Mouse (Mus musculus): ENCODE measurements at regions not wholly inside any gene's neighbourhood (a gene's known extent, or its start where the extent isn't known, plus 50 kb on each side); places are given as distances from the start of the nearest gene placed in this dataset.

DNA sequence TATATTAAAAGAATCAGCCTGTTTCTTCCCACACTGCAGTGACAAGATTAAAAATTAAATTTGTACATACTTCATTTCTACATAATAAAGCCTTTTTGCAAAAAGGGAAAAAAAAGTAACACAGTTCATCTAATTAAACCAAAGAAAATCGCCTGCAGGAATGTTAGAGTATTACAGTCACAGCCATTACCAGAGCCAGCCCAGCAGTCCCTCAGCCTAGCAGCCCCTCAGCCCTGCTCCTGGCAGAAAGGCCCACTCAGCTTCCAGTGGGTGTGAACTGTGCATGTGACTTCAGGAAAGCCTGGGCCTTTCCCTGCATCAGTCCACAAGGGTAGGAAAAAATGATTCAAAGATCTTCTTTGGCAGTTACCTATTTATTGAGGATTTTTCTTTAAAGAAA is 256.8 kb upstream of the 3110018I06Rik start:
- DNase-seq (ENCODE audit: low spot score in 2 of 2): no peak

DNA sequence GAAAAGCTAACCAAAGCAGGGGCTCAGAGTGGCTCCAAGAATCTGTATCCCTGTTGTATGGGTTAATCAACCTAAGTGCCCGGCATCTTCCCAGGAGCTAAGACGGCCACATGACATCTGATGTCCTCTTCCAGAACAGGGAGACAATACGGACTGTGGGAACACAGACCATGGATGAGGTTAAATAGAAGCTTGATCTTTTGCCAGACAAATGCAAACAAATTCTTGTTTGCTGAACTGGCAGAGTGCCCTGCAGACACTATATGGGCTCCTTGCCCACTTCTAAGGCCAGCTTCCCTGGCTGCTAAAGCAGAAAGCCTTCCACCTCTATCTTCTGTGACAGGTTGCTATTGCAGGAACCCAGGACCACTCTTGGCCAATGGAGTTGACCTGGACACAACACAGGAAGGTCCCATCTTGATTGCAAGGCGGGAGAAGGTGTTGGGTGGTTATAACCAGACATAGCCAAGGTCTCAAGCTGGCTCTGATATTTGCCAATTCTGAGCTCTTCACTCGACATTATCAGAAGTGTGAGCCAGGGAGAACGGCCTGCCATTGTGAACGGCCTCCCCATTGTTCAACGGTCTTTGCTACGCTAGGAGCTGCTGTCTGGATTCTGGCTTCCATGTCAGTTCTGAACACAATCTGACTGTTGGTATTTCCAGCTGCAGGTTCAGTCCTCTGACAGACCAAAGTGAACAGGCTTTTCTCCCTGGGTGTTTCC is 237.5 kb upstream of the 3110018I06Rik start:
- DNase-seq (ENCODE audit: low spot score in 2 of 2): peak; percentile 14 to 38

DNA sequence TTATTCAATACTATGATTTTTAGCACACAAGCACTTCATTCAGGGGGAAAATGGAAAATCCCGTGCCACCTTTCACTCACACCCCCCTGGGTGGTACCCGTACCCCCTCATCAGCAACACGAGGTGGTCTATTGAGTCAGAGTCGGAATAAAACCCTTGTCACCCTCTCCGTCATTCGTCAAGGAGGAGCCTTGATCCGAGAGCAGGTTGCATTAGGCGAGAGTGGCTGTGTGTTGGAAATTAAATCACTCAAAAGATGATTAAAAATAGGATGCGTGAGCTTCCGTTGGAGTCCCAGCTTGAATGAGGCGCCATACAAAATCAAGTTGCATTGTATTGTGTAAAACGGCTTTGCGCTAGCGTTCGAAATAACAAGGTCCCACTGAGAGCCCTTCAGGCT is 236.5 kb upstream of the 3110018I06Rik start:
- no peak for DNase-seq (ENCODE audit: low spot score in 2 of 2)

DNA sequence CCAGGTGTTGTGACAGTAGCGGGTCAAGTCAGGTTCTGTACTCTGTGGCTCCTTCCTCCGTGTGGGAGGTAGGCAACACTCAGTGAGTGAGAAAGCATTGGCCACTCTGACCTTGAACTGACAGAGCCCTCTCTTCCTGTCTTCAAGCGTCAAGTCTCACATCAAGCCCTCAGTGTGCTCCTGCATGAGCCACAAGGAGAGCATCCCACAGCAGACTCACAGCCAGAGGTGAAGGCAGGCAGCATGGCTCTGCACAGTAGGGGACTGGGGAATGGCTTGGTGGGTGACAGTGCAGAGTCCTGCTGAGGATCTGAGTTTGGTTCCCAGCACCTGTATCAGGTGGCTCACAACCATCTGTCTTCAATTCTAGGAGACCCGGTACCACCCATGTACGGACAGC is 226.4 kb upstream of the 3110018I06Rik start:
- DNase-seq (ENCODE audit: low spot score in 2 of 2): no peak

DNA sequence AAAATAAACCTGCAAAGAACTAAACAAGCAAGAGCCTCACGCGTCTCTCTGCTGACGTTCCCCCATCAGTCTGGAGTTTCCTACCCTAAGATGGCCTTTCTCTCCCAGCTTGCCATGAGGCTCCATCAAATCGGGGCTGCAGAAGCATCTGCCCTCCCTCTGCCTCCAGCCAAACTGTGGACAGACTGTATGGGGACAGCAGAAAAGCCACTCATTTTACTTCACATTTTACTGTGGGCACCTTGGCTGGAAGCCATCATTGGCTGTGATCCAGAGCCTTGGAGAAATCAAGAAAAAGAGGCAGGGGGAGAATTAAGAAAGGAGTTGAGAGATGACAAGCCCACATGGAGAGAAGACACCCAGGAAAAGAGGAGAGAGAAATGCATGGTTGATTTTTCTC is 225.9 kb upstream of the 3110018I06Rik start:
- no peak for DNase-seq (ENCODE audit: low spot score in 2 of 2)

DNA sequence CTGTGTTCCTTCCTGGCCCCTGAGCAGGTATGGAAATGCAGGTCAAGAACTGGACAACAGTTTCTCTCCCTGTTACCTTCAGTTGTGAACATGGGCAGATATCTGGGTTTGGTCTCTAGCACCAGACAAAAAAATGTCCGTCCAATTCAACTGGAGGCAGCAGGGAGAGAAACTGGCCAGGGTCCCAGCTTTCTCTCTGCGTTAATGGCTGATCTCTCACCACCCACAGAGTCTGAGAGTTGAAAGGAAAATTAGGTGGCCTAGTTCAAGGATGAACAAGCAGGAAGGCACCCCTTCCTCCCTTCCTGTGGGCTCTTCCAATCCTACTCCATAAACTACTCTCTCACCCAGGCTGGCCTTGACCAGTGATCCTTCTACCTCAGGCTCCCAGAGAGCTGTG is 221.7 kb upstream of the 3110018I06Rik start:
- no peak for DNase-seq (ENCODE audit: low spot score in 2 of 2)

DNA sequence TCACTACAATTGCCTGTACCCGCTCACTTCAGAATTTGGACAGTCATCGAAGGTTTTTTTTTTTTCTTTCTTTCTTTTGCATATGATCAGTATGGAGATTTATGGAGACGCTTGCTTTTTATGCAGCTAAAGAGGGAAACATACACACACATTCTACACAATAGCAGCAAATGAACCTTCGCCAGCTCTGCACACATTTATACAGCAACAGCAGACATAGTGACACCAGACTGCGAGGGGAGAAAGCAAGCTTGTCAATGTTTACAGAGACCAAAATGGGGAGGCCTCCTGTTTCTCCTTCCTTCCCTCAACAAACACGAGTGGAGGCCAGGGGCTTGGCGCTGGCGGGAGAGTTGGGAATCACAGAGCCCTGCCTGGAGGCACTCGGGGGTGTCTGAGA is 202.8 kb upstream of the 3110018I06Rik start:
- DNase-seq (ENCODE audit: low spot score in 2 of 2): no peak

DNA sequence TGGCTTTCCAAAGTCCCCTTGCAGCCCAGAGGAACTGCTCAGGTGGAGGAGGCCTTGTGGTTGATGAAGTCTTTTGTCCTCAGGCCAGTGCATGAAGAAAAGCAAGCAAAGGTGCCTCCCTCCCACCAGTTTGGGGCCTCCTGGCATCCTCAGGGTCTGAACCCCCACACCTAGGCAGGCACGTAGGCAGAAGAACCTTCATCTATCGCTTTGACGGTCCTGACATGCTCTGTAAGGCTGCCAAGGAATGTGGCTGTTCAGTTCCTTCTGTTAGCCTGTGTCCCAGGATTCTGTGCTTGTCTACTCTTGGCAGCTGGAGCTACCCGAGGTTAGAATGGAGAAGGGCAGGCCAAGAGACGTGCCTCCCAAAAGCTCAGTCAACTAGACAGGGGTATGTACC is 197.1 kb upstream of the 3110018I06Rik start:
- no peak for DNase-seq (ENCODE audit: low spot score in 2 of 2)

DNA sequence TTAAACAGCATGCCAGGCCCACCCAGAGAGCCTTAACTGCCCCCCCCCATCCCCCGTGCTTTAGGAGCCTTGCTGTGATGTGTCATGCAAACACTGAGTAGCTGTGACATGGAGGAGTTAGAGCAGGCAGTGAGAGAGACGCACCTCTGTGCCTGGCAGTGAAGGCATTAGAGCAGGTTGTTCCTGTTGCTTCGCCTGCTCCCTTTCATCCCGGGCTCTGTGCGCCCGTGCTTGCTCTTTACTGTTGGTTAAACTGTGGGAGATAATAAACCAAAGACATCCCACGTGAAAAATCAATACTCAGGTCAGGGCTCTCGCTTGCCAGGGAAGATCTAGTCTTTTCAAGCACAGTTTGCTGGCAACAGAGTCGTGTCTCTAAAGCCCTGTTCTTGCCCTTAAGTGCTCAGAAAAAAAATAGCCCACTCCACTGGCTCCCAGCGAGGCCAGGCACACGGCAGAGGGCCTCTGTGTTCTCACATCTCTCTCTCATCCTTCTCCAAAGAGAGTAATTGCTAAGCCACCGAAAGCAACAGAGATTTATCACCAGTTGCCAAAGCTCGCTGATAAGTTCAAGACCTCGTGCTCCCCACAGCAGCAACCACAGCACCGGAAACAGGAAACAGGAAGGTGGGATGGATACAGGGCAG is 181.2 kb upstream of the 3110018I06Rik start:
- DNase-seq (ENCODE audit: low spot score in 2 of 2): no peak

DNA sequence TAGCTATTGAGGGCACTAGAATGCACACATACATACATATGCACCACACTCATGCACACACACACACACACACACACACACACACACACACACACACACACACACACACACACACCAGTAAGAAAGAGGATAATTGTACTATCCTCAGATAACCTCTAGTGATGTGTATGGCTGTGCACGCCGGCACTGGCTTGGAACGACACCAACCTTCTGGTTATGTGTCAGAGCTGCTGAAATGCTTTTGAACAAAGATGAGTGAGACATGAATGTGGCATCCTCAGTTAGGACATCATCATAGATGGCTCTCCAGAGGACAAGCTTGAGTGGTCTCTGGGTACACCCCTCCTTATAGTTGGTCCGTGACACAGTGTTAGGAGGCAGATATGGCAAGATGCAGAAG is 173.0 kb upstream of the 3110018I06Rik start:
- no peak for DNase-seq (ENCODE audit: low spot score in 2 of 2)

DNA sequence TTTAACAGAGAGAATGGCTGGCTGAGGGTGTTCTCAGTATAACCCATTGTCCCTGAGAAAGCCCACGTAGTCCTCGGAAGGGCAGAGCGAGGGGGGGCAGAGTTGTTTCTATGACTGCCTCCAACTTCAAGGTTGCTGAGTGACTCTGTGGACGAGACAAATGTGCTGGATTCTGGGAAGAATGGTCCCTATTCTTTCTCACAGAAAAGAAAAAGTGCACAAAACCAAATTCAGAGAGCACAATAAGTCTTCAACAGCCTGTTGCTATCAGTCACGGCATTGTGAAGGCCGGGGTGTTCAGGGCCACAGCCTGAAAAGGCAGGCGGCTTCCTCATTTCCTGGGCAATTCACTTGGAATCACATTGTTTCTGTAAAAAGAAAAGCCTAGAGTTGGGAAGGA is 165.6 kb upstream of the 3110018I06Rik start:
- no peak for DNase-seq (ENCODE audit: low spot score in 2 of 2)

DNA sequence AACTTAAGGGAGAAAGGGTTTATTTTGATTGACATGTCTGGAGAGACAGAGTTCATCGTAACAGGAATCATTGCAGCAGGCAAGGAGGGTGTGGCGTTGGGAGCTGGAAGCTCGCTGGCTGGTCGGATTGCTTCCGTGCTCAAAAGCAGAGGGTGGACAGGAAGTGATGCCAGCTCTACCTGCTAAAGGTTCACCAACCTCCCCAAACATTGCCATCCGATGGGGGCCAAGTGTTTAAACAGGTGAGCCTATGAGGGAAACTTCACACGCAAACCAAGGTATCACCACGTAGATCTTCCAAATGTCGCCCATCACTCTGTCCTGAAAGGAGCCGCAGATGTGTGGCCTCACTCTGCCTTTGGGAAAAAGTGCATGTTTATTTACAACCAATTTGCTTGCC is 162.3 kb upstream of the 3110018I06Rik start:
- no peak for DNase-seq (ENCODE audit: low spot score in 2 of 2)

DNA sequence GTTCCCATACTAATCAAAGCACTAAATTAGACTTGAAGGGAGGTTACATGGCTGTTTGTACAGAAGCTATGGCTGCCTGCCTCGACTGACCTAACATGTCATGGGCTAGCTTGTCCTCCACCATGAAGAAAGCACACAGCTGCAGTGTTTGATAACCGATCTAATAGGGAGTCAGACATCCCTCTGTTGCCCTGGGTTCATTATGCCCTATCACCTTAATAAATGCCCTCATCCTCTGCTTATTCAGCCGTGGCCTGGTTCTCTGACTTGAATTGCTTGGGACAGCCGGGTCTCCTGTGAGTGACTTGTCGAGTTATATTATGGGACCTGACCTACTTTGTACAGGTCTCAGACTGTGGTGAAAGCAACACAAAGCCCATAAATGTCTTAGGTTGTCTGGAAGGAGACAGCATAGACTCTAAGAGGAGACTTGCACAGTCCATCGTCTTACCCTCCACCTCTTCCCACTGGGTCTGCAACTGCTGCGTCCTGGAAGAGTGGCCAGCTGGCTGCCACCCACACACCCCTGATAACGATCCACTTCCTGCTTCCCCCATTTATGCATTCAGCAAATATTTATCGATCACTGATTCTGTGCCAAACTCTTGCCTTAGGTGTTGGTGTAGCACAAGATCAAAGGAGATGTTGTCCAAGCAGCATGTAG is 161.2 kb upstream of the 3110018I06Rik start:
- no peak for DNase-seq (ENCODE audit: low spot score in 2 of 2)

DNA sequence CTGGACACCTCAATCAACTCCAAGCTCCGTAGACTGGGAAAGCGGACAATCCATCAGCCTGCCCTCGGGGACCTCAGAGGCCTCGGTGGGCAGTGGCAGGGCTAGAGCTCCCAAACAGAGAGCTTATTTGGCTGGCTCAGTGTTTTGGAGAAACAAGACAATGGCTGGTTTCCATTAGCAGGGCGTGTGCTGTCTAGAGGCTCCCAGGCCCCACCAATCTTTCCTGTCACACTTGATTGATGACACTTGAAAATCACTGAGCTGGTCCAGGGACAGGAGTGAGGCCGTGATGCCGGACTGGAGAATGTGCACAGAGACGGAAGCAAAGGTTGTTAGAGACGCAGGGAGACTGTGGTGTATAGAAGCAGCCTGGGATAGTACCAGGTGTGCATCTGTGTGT is 159.4 kb upstream of the 3110018I06Rik start:
- DNase-seq (ENCODE audit: low spot score in 2 of 2): no peak

DNA sequence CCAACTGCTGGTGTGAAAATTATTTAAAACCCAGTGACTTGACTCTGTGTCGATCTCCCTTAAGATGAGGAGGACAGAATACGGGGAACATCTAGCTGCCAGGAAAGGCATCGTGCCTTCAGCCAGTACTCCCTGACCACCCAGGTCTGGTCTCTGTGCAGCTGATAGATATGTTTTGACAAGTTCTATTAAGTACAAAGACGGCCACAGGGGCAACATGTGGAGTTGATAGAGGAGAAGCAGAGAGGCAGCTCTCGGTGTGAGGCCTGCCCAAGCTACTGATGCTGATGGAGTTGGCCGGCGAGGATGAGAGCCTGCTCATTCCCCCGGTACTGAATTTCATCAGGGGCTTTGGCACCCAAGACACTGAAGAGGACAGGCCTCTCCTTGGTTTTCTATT is 154.1 kb upstream of the 3110018I06Rik start:
- no peak for DNase-seq (ENCODE audit: low spot score in 2 of 2)

DNA sequence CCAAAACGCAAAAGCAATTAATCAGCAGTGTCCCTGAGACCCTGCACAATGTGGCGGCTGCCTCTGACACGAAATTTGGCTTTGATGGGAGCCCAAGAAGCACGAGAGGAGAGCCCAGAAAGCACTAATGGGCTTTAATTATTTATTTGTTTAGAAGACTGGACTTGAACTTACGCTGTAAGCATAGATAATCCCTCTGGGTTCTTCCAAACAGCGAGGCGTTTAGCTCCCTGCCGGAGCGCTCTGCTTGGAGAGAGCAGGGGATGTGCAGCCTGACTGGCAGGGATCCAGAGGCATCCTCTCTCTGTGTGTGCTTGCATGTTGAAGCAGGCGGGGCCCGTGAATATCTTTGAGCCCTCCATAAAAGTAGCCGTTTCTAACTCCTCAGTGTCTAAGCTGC is 153.3 kb upstream of the 3110018I06Rik start:
- DNase-seq (ENCODE audit: low spot score in 2 of 2): no peak

DNA sequence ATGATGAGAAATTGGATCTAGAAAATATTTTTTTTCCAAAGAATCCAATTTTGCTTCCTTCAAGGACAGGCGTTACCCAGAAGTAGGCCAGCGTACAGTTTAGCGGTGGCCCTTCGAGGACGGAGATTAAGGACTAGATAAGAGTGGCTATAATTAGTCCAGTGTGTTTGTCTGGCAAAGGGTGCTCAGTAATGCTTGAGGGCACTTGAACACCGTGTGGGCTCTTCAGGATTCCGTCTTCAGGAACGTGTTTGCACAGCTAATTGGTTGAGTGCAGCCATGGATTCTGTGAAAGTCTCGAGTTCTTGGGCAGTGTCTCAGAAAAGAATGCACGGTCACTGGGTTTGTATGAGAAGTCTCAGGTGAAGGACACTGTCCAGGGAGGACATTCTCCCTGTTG is 149.7 kb upstream of the 3110018I06Rik start:
- DNase-seq (ENCODE audit: low spot score in 2 of 2): no peak

DNA sequence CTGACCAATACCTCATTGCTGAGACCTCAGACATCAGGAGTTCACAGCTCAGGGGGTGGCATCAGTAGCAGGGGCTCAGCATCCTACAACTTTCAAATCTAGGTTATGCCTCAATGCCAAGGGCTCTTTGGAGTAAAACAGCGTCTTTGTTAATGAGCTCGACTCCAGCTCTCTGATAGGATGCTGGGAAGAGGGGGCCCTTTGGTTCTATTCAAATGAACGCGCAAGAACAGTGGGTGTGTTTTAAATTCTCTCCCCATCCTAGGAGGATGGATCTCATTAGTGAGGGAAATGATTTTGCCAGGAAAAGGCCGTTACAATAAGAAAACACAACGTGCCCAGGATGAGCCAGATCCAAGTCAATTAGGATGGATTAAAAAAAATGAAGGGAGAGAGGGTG is 132.2 kb upstream of the 3110018I06Rik start:
- no peak for DNase-seq (ENCODE audit: low spot score in 2 of 2)

DNA sequence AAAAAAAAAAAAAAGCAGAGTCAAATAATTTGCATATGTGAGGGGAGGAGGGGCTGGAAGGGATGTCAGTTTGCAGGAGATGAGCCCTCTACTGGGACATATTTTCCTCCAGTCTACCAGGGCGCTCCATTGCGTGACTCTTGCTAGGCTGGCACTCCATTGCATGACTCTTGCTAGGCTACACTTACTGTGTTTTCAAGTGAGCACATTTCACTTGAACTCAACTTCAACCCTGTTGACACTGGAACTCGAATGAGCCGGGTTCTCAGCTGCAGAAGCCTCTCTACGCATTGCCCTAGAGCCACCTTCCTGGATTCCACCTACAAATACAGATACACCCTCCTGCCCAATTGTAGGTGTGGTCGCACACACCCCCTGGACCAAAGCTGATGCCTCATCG is 131.5 kb upstream of the 3110018I06Rik start:
- DNase-seq (ENCODE audit: low spot score in 2 of 2): no peak

DNA sequence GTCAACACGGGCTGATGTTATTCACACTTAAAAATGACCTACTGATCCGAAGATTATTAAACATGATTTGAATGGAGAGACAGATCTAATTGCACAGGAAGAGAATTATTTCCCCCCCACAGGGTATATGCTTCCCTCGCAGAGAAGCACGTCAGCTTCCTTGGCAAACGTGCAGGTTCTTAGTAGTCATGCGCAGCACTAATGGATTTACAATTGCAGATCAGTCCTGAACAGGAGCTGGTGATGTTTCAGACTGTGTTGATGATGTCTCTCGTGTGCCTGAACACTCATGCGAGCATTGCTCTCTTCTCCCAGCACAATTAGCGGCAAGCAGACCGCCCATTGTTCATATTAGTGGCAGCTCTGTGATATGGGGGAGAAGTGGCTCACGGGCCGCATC is 127.9 kb upstream of the 3110018I06Rik start:
- DNase-seq (ENCODE audit: low spot score in 2 of 2): no peak

DNA sequence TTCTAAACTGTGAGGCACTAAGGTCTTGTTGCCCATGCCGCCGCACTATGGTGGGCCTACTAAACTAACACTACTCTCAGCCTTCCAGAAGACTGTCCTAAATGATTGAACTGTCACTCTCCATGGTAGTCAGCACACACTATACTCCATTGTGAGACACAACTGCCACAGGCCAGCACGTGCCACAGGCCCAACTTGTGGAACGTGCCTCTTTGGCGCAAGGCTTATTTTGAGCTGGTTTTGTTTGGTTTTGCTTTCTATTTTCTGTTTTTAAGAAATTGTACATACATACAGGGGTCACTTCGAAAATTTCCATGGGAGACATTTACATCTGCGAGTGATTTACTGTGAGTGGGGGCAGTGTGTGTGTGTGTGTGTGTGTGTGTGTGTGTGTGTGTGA is 126.8 kb upstream of the 3110018I06Rik start:
- DNase-seq (ENCODE audit: low spot score in 2 of 2): no peak

DNA sequence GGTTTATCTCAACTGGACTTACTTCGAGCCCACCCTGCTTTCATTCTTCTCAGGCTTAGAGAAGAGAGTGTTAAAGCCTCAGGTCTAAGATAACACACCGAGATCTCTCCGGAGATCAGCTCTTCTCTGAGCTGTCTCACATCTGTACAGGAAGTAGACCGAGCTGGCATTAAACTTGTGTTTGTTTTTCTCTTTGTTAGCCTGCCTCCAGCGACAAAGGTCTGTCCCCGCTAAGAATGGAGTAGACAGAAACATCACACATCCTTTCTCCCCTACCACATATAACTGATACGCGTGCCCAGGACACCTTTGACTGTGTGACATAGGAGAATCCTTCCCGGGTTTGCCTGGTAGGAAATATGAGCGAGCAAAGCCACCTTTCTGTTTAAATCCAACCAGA is 126.3 kb upstream of the 3110018I06Rik start:
- DNase-seq (ENCODE audit: low spot score in 2 of 2): no peak

DNA sequence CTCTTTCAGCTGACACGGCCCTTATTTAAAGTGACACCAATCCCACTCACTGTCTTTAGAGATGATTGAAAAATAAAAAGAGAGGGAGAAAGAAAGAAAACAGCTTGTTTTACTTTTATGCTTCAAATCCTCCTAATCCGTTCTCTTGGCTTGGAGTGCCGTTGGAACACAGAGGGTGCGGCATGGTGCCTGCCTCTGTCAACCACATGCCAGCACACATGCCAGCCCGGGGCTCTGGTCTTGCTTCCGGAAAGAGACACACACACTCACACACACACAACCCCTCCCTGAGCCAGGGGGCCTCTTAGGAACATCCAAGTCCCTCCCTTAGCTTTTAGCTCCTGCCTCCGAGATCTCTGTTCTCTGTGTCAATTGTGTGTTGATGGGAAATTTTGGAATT is 116.2 kb upstream of the 3110018I06Rik start:
- no peak for DNase-seq (ENCODE audit: low spot score in 2 of 2)

All from urinary bladder, postnatal 36 days (tissue).